Mouse (Mus musculus) lung, adult 2 months (tissue): ENCODE results near the gene Exoc3l2. TPM values are rescaled to one million over a fixed set of nuclear protein-coding genes. Genes with fewer than 3 reads are reported as not detected.

Source experiments
- DNase-seq: peaks from one replicate; pipeline ENCODE4 v3.0.0; 2022
- H3K4me1 ChIP-seq: fragments of 200-500 bp; 2 replicates; pipeline ENCODE4 v1.6.1; 2011; ENCODE audit warnings: low read length; ENCODE audit not compliant: control insufficient read depth, insufficient read depth
- H3K4me3 ChIP-seq: fragments of 200-500 bp; replicated peaks from 2 replicates; pipeline ENCODE3; 2011; ENCODE audit warnings: low read depth, mild to moderate bottlenecking, control low read depth, low read length; ENCODE audit errors: extremely low read depth
- CTCF ChIP-seq: fragments of 200-500 bp; IDR thresholded peaks from 2 replicates; pipeline ENCODE4 v1.5.1; 2011; ENCODE audit warnings: mild to moderate bottlenecking, low read length, control low read depth; ENCODE audit not compliant: insufficient read depth
- POLR2A ChIP-seq: fragments of 200-500 bp; IDR thresholded peaks from 2 replicates; pipeline ENCODE4 v1.6.1; 2011; ENCODE audit warnings: low read depth, mild to moderate bottlenecking, control low read depth, low read length, borderline replicate concordance; ENCODE audit errors: extremely low read depth
- WGBS: fragments of 180-500 bp; shearing (Covaris S2); methylation state at CpG from one replicate; pipeline ENCODE4 v1.1.7; 2018; 5-methylcytosine and 5-hydroxymethylcytosine counted together
- polyA plus RNA-seq: library from polyadenylated mRNA; depleted of rRNA; stranded (reverse); fragments of >200 nt; gene quantifications from 2 replicates; pipeline ENCODE4 v1.2.3, GENCODE M21; 2012

Exoc3l2 gene
- polyA plus RNA-seq, 1 experiment = 2.7 TPM

DNA sequence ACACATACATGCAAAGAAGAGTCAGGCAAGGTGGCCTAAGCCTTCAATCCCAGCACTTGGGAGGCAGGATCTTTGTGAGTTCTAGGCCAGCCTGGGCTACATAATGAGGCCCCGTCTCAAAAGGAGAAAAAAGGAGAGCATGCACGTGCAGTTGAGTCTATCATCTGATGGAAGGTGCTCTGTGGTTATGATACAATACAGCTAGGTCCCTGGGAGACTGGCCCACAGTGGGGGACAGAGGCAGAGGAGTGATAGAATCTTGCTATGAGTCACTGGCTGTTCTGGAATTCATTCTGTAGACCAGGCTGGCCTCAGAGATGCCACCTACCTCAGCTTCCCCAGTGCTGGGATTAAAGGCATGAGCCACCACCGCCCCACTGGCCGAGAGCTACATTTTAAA lies 688 bp upstream of the Exoc3l2 start:
- peaks cover 4% of the 10 kb centered on the region; the same call in 1 of the 2 replicates for H3K4me1 ChIP-seq
- DNase-seq = no peak
- 89% methylated on average over 4 of the region's 4 CpGs for WGBS
- TF ChIP-seq CTCF (no peak), POLR2A (no peak)
- H3K4me3 ChIP-seq = no peak overlapping the region

DNA sequence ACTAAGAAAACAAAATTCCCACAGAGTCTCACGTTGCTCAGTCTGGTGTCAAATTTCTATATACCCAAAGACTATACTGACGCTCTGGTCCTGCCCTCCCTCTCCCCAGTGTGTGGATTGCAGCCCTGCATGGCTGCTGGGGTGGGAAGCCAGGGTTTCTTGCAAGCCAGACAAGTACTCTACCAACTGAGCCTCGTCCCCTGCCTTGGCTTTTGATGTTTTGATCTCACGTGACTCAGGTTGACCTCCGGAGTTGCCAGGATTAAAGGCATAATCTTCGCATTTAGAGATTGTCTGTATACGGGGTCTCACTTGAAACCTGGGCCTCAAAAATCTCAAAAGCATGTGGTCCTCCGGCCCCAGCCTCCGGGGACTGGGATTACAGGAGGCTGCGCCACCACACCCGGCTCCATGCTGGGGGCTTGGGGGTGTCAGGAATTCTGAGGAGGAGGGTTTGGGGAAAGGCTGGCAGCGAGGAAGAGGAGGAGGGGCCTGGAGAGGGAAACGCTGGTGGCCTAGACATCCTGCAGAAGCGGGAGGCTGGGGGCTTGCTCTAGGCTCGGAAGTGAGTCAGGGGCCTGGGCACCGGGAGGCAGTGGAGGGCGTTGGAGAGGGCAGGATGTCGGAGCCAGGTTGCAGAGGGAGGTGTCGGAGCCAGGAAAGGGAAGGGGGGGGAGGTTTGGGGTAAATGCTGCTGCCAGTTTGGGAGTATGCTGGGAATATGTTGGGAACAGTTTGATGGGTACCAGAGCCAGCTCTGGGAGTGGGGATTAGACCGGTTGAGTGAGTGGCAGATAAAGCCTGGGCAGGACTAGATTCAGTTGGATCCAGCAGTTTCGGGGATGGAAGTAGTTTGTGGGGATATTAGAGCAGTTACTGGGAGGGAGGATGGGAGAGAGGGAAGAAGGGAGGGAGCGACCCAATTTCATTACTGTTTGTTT lies 1.5 kb downstream of the Exoc3l2 start:
- WGBS = 36% methylated on average over 22 of the region's 22 CpGs
- H3K4me1 ChIP-seq = peaks cover 4% of the 10 kb centered on the region
- TF ChIP-seq CTCF (no peak), POLR2A (no peak)
- H3K4me3 ChIP-seq = no peak overlapping the region
- no peak for DNase-seq

DNA sequence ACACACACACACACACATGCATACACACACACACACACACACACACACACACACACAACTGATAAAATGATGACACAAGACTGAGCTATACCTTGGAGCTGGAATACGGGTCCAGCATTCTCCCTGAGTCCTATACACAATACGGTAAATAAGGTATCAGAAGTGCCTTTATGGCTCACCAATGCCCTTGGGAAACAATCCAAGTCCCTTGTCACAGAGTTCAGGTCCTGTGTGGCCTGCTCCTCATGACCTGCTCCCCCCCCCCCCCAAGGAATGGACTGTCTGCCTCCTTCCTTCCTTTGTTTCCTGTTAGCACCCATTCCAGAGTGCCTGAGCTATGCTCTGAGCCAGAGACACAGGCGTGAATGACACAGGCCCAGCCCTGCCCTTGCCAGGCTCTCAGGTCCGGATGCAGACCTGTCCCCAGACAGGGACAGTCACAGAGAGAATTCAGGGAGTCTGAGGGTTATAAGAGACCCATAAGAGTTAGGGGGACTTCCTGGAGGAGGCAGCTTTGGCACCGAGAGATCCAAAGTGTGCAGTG lies 3.5 kb downstream of the Exoc3l2 start:
- H3K4me3 ChIP-seq = no peak overlapping the region
- peaks cover 3% of the 10 kb centered on the region for H3K4me1 ChIP-seq
- DNase-seq = no peak
- no peak for TF ChIP-seq CTCF
- TF ChIP-seq POLR2A = no peak
- 40% methylated on average over 5 of the region's 5 CpGs for WGBS

- no peak for TF ChIP-seq POLR2A
- no peak for TF ChIP-seq CTCF
- DNase-seq = no peak
- Histone ChIP-seq H3K4me1 (peaks cover 10% of the 10 kb centered on the region), H3K4me3 (no peak overlapping the region)
- 41% methylated on average over 6 of the region's 6 CpGs for WGBS
Measured at GRCm38 (mm10) chr7:19467638-19468037, 4.5 kb downstream of the Exoc3l2 start.

GRCm38 (mm10) chr7:19468279-19468678 lies 5.1 kb downstream of the Exoc3l2 start:
- Histone ChIP-seq H3K4me1 (peaks cover 14% of the 10 kb centered on the region), H3K4me3 (no peak overlapping the region)
- WGBS = 50% methylated on average over 12 of the region's 12 CpGs
- DNase-seq = no peak
- no peak for TF ChIP-seq CTCF
- TF ChIP-seq POLR2A = no peak

GRCm38 (mm10) chr7:19469404-19469803 lies 6.3 kb downstream of the Exoc3l2 start:
- no peak for DNase-seq
- Histone ChIP-seq H3K4me1 (peaks cover 17% of the 10 kb centered on the region), H3K4me3 (no peak overlapping the region)
- TF ChIP-seq POLR2A = no peak
- no peak for TF ChIP-seq CTCF
- 52% methylated on average over 23 of the region's 23 CpGs for WGBS

DNA sequence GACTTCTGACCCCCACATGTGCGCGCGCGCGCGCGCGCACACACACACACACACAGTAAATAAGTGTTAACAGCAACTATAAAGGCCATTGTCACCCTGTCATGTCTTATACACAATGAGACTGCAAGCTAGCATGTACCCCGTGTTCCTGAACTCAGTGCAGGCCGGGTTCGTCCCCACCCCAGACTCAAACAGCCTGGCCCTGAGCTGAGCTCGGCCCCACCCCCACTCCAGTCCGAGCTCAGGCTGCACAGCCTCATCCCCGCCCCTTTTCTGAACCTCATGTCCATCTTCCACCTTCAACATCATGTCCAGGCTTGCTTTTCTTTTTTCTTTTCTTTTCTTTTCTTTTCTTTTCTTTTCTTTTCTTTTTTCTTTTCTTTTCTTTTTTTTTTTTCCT lies 7.2 kb downstream of the Exoc3l2 start:
- WGBS = 55% methylated on average over 14 of the region's 14 CpGs

DNA sequence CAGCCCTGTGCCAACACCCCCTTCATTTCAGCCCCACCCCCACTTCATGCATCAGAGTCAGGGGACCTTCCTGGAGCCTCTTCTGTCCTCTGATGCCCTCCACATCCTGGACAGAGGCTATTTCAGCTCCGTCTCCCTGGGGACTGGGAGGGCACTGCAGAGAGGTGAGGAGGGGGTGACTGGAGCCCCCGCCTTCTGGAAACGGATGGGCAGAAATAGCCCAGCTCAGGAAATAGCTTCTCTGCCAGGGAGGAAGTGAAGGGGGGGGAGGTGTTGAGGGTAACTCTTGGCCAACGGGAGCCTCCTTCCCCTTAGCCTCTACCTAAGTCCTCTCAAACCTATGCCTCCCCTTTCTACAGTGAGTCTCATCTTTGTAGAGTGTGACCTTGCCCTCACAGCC lies 9.3 kb downstream of the Exoc3l2 start:
- peaks cover 17% of the 10 kb centered on the region for H3K4me1 ChIP-seq
- 16% methylated on average over 4 of the region's 4 CpGs for WGBS
- TF ChIP-seq POLR2A (no peak), CTCF (no peak)
- DNase-seq = no peak
- H3K4me3 ChIP-seq = no peak overlapping the region

More for the DNA sequence above, 7.2 kb downstream of the Exoc3l2 start:
- H3K4me1 ChIP-seq = peaks cover 17% of the 10 kb centered on the region
- no peak overlapping the region for H3K4me3 ChIP-seq
- no peak for DNase-seq
- TF ChIP-seq CTCF = no peak
- no peak for TF ChIP-seq POLR2A

DNA sequence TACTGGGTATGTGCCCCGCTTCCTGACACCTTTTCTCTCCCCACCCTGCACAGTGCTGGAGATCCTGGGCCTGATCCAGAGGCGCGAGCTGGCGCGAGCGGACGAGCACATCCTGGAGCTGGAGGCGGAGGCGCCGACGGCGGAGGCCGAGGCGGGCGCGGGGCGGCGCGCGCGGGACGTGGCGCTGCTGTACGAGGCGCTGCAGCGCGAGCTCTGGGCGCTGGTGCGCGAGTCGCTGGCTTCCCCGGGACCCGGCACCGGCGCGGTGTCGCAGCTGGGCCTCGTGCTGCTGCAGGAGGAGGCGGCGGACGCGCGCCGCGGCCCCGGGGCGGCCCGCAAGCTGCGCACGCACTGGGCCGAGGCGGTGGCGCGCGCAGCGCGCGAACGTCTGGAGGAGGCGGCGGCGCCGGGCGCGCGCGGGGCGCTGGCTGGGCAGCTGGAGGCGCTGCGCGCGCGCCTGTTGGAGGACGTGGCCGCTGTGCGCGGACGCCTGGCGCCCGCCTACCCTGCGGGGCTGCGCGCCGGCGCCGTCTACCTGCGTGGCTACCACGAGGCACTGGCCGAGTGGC lies 10.8 kb downstream of the Exoc3l2 start:
- Histone ChIP-seq H3K4me1 (peaks cover 14% of the 10 kb centered on the region), H3K4me3 (peak overlapping the region; percentile 63)
- peak; percentile 68 for DNase-seq
- TF ChIP-seq POLR2A (no peak; the same call in 1 of the 2 replicates), CTCF (no peak)
- 1% methylated on average over 80 of the region's 89 CpGs for WGBS
